In the genomic region with DNA sequence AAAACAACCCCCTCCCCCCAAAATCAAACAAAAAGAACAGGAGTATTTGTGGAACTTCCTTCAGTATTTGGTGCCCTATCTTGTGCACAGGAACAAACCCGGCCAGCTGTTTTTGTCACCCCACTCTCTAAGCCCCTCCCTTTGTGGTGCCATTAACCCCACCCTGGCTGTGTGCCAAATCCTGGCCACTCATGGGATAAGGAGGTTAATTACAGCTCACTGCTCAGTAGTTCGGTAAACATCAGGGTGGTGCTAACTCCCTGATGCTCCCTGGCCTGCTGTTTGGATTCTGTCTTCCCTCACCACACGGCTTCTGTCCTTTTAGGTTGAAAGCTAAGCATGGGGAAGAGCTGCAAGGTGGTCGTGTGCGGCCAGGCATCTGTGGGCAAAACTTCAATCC, we compare ENCODE assay signal across 8 mouse cellular contexts. TPM values are rescaled to one million over a fixed set of nuclear protein-coding genes. Genes with fewer than 3 reads are reported as not detected.
DNase-seq lines count a peak whose midpoint lies in the region; ATAC-seq and TF ChIP-seq lines count a peak whose summit lies in the region.

No protein-coding gene starts in this region.

- ATAC-seq in hindbrain, embryonic 11.5 days (ENCODE audit: low FRiP score) = no peak
- ATAC-seq in limb, embryonic 13.5 days (ENCODE audit: low FRiP score, low read depth) = no peak
- ATAC-seq in midbrain, embryonic 16.5 days = no peak

- peak; percentile 59 for DNase-seq in adrenal gland, postnatal 10 days
- DNase-seq in adrenal gland, adult 8-10 months = no peak
- no peak for DNase-seq in hindbrain, embryonic 11.5 days (ENCODE audit: low spot score)
- DNase-seq in frontal cortex, adult 2 months (ENCODE audit: extremely low spot score in 1 of 2, low spot score in 1 of 2) = no peak
- no peak for DNase-seq in left cerebral cortex, adult 11 months (ENCODE audit: low spot score)

- peaks cover 23% of the 10 kb centered on the region for H3K4me1 ChIP-seq in bone marrow macrophage, adult 2 months (ENCODE audit: control insufficient read depth, insufficient read depth, low read length)
- no peaks in the 10 kb centered on the region for H3K4me1 ChIP-seq in hindbrain, embryonic 11.5 days (replicated peaks; ENCODE audit: control insufficient read depth, insufficient read depth, low read length)
- peaks cover 21% of the 10 kb centered on the region for H3K4me1 ChIP-seq in limb, embryonic 13.5 days
- H3K4me1 ChIP-seq in midbrain, embryonic 16.5 days (ENCODE audit: control insufficient read depth, insufficient read depth, low read length) = peaks cover 19% of the 10 kb centered on the region

- H3K36me3 ChIP-seq in hindbrain, embryonic 11.5 days (ENCODE audit: control insufficient read depth, insufficient read depth, low read length) = 0 out of 2 replicates have a peak, but pooled peaks cover 3% of the 10 kb centered on the region
- peaks cover 29% of the 10 kb centered on the region for H3K36me3 ChIP-seq in limb, embryonic 13.5 days
- H3K36me3 ChIP-seq in midbrain, embryonic 16.5 days (ENCODE audit: control insufficient read depth, insufficient read depth, low read length) = 0 out of 2 replicates have a peak, but pooled peaks cover 2% of the 10 kb centered on the region

- no peaks in the 10 kb centered on the region for H3K27me3 ChIP-seq in hindbrain, embryonic 11.5 days (ENCODE audit: control insufficient read depth, insufficient read depth, low read length)
- no peaks in the 10 kb centered on the region for H3K27me3 ChIP-seq in limb, embryonic 13.5 days
- H3K27me3 ChIP-seq in midbrain, embryonic 16.5 days (ENCODE audit: control insufficient read depth, insufficient read depth, low read depth, low read length) = no peaks in the 10 kb centered on the region

- peak overlapping the region; percentile 64; the same call in 1 of the 2 replicates for H3K4me2 ChIP-seq in hindbrain, embryonic 11.5 days (replicated peaks; ENCODE audit: low read depth, low read length)
- peak overlapping the region; percentile 71 for H3K4me2 ChIP-seq in limb, embryonic 13.5 days (replicated peaks)
- H3K4me2 ChIP-seq in midbrain, embryonic 16.5 days (ENCODE audit: low read length) = peak overlapping the region; percentile 76

- WGBS in hindbrain, embryonic 11.5 days = 78% methylated on average over 5 of the region's 5 CpGs
- 37% methylated on average over 5 of the region's 5 CpGs for WGBS in limb, embryonic 13.5 days
- WGBS in midbrain, embryonic 16.5 days = 53% methylated on average over 5 of the region's 5 CpGs

- TF ChIP-seq CTCF in bone marrow macrophage, adult 2 months (IDR thresholded peaks at IDR 0.05; ENCODE audit: low read depth, low read length) = no peak

- H3K9me3 ChIP-seq in hindbrain, embryonic 11.5 days (ENCODE audit: control insufficient read depth, low read length) = no peaks in the 10 kb centered on the region
- no peaks in the 10 kb centered on the region for H3K9me3 ChIP-seq in limb, embryonic 13.5 days
- H3K9me3 ChIP-seq in midbrain, embryonic 16.5 days (replicated peaks; ENCODE audit: control insufficient read depth, low read length, poor library complexity, severe bottlenecking) = no peaks in the 10 kb centered on the region

- H3K27ac ChIP-seq in bone marrow macrophage, adult 2 months (ENCODE audit: insufficient read depth, low read depth, low read length) = peak overlapping the region; percentile 87
- H3K27ac ChIP-seq in hindbrain, embryonic 11.5 days (ENCODE audit: low read depth, low read length) = no peak overlapping the region
- H3K27ac ChIP-seq in limb, embryonic 13.5 days = no peak overlapping the region
- H3K27ac ChIP-seq in midbrain, embryonic 16.5 days (ENCODE audit: low read length) = no peak overlapping the region

- peak overlapping the region; percentile 91 for H3K4me3 ChIP-seq in bone marrow macrophage, adult 2 months (ENCODE audit: insufficient read depth, low read length)
- no peak overlapping the region; the same call in 1 of the 2 replicates for H3K4me3 ChIP-seq in hindbrain, embryonic 11.5 days (ENCODE audit: low read depth, low read length)
- H3K4me3 ChIP-seq in limb, embryonic 13.5 days = peak overlapping the region; percentile 78
- H3K4me3 ChIP-seq in midbrain, embryonic 16.5 days (ENCODE audit: low read depth, low read length) = no peak overlapping the region

- H3K9ac ChIP-seq in hindbrain, embryonic 11.5 days (ENCODE audit: low read depth, low read length) = no peak overlapping the region
- peak overlapping the region; percentile 84 for H3K9ac ChIP-seq in limb, embryonic 13.5 days
- no peak overlapping the region for H3K9ac ChIP-seq in midbrain, embryonic 16.5 days (ENCODE audit: low read depth, low read length)

- TF ChIP-seq POLR2A in bone marrow macrophage, adult 2 months (IDR thresholded peaks at IDR 0.05; ENCODE audit: borderline replicate concordance, low read depth, low read length) = no peak

RNA-seq across cellular contexts. Expression of gene Dnajc7, which starts 3.9 kb away (rescaled TPM):
- 100 to 1,000 TPM; 212 to 265 TPM for total RNA-seq in adrenal gland, postnatal 10 days (2021)
- 100 to 1,000 TPM; 204 to 279 (median 249) TPM for total RNA-seq in adrenal gland, adult 8-10 months (2022)
- polyA plus RNA-seq in bone marrow macrophage, adult 2 months (2012; ENCODE audit: insufficient read depth, insufficient read length, missing spikeins) = 324 and 349 TPM in 2 replicates
- 95.3 and 105 TPM in 2 replicates for polyA plus RNA-seq in hindbrain, embryonic 11.5 days (2014; fragmentation: Nextera tagmentation; extraction: Ambion mirVana)
- polyA plus RNA-seq in limb, embryonic 13.5 days (2015; fragmentation: Nextera tagmentation; extraction: Ambion mirVana) = 280 and 283 TPM in 2 replicates
- polyA plus RNA-seq in midbrain, embryonic 16.5 days (2015; fragmentation: Nextera tagmentation; extraction: Ambion mirVana) = 289 and 327 TPM in 2 replicates
- 224 and 228 TPM in 2 replicates for polyA plus RNA-seq in frontal cortex, adult 2 months (2012; rRNA removed)

RNA-seq across cellular contexts. Expression of gene Nkiras2, which starts 4.8 kb away (rescaled TPM):
- 10 to 100 TPM; 44.9 to 54.3 TPM for total RNA-seq in adrenal gland, postnatal 10 days (2021)
- 10 to 100 TPM; 34.3 to 37.3 (median 36.7) TPM for total RNA-seq in adrenal gland, adult 8-10 months (2022)
- polyA plus RNA-seq in bone marrow macrophage, adult 2 months (2012; ENCODE audit: insufficient read depth, insufficient read length, missing spikeins) = 46.6 and 52.5 TPM in 2 replicates
- 108 and 109 TPM in 2 replicates for polyA plus RNA-seq in hindbrain, embryonic 11.5 days (2014; fragmentation: Nextera tagmentation; extraction: Ambion mirVana)
- 81.6 and 84.1 TPM in 2 replicates for polyA plus RNA-seq in limb, embryonic 13.5 days (2015; fragmentation: Nextera tagmentation; extraction: Ambion mirVana)
- 97.7 TPM in 2 replicates for polyA plus RNA-seq in midbrain, embryonic 16.5 days (2015; fragmentation: Nextera tagmentation; extraction: Ambion mirVana)
- 23.5 and 27.3 TPM in 2 replicates for polyA plus RNA-seq in frontal cortex, adult 2 months (2012; rRNA removed)

RNA-seq across cellular contexts. Expression of gene Cnp, which starts 49.2 kb away (rescaled TPM):
- 10 to 100 TPM; 32.9 to 35.7 TPM for total RNA-seq in adrenal gland, postnatal 10 days (2021)
- total RNA-seq in adrenal gland, adult 8-10 months (2022) = 10 to 100 TPM; 47.5 to 85.0 (median 71.9) TPM
- polyA plus RNA-seq in bone marrow macrophage, adult 2 months (2012; ENCODE audit: insufficient read depth, insufficient read length, missing spikeins) = 40.3 and 41.2 TPM in 2 replicates
- 17.4 and 17.8 TPM in 2 replicates for polyA plus RNA-seq in hindbrain, embryonic 11.5 days (2014; fragmentation: Nextera tagmentation; extraction: Ambion mirVana)
- polyA plus RNA-seq in limb, embryonic 13.5 days (2015; fragmentation: Nextera tagmentation; extraction: Ambion mirVana) = 31.7 and 33.2 TPM in 2 replicates
- 46.5 and 57.8 TPM in 2 replicates for polyA plus RNA-seq in midbrain, embryonic 16.5 days (2015; fragmentation: Nextera tagmentation; extraction: Ambion mirVana)
- polyA plus RNA-seq in frontal cortex, adult 2 months (2012; rRNA removed) = 227 and 230 TPM in 2 replicates

Comparison
In these comparisons a context has a peak if more than half of its experiments do, and no peak if none do; other contexts are left out.
1. H3K4me3 ChIP-seq: peak in bone marrow macrophage, adult 2 months (single experiment) and limb, embryonic 13.5 days (single experiment); none in hindbrain, embryonic 11.5 days (single experiment) and midbrain, embryonic 16.5 days (single experiment).
2. Peak in every context shown above with its lines, with median percentiles within 50 percentile points of each other: H3K4me2 ChIP-seq.